Mouse (Mus musculus): ENCODE measurements around the gene Gm8439.
A peak's percentile ranks its signal among the peaks of the same experiment; 100 is the strongest.
"Not testable (repeated sequence)": the region's sequence is repeated elsewhere in the genome, so short reads cannot be mapped to it uniquely, and the experiment has no call there.

Gm8439 gene

DNA sequence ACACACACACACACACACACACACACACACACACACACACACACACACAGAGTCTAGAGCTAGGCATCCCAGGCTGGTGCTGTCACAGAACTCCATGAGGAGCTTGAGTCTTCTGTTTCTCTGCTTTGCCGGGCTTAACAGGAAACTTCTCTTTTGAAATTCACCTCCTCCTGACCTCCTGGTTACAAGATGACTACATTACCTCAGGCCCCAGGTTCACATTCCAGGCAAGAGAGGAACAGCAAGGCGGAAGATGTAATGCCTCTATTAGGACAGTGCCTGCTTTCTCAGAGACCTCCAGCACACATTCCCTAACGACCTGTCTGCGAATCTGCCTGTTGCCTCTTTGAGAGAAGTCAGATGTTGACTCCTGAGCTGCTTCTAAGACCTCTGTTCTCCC lies at the start of gene Gm8439:
TSS of gene Gm8439 (plus strand) at position 301 of the 400 bp plus-strand sequence.
- no peak for DNase-seq (ENCODE audit: low read depth, low spot score)

DNA sequence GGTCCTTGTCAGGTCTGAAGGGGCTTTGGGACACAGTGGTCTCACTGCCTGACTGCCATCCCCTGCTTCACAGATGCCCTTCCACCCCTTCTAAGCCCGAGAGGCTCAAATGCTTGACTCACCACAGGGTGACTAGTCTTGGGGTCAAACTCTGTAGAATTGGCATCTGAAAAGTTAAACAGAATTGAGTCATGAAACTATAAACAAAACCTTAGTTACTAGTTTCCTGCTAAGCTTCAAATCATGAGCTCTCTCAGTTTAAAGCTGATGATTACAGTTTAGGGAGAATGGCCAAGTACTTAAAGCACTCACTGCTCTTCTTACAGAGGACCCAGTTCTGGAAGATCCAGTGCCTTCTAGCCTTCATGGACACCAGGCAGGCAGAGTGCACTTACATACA lies 43.6 kb upstream of the Gm8439 start:
- DNase-seq (ENCODE audit: low read depth, low spot score), result no peak

- no peak for DNase-seq (ENCODE audit: low read depth, low spot score)
These were observed 32.0 kb upstream of the Gm8439 start for GRCm38 (mm10) chr4:120556592-120556991.

DNA sequence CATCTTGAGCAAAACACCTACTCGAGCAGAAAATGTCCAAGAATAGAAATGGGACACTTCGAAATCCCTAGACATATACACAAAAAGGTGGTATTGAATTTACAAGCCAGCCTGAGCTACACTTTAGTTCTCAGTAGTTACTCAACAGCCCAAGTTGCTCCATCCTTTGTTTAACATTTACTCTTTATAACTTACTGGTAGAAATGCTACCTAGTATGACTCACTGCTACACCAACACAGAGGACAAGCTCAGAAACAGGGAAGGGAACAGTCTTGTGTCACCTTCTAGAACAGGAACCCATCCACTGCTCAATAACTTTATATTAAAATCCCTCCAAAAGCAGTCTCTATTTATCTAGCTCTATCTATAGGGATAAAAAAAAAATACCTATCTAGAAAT lies 22.8 kb upstream of the Gm8439 start:
- no peak for DNase-seq (ENCODE audit: low read depth, low spot score)

GRCm38 (mm10) chr4:120568005-120568404 lies 20.5 kb upstream of the Gm8439 start:
- DNase-seq (ENCODE audit: low read depth, low spot score), result no peak

GRCm38 (mm10) chr4:120569025-120569424 lies 19.5 kb upstream of the Gm8439 start:
- DNase-seq (ENCODE audit: low read depth, low spot score), result peak; percentile 13

DNA sequence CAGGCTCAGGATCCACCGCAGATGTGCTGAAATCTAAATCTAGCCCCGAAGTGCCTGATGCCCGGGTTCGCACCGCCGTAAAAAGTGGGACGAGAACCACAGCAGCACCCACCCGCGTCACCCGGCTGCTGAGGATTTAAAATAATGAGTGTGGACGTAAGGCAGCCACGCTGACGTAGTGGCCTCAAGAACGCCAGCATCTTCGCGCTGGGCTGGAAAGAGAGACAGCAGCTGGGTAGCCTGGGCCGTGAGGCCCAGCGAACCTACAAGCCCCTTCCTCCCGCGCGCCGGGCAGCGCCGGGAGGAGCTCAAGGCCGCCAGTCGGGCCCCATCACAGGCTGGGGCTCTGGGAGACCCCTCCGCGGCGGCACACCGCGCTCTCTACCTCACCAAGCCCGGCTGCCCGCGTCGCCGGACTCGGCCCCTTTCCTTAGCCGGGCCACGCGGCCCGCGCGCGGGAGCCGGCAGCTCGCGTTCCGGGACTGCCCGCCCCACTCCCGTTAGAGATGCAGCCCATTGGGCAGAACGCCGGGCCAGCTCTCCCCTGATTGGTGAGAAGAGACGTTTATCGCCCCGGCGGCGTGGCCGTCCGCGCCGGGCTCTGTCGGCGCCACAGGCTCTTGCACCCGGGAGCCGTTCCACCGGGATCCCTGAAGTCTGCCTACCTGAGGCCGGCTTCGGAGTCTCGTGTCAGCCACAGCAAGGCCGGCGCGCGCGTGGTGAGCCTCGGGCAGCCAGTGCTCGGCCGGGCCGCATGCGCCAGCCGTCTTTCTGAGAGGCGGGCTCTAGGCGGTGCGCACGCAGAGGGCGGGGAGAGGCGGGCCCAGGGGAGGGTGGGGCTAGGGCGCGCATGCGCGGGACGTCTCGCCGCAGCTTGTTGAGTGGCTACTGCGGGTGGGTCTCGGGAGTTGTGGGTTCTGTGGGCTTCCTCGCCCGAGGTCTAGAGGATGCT lies 18.8 kb upstream of the Gm8439 start, which contains the start of gene Ctps:
TSS of gene Ctps (minus strand) at position 791 of the 952 bp plus-strand sequence.
- peak; percentile 96 for DNase-seq (ENCODE audit: low read depth, low spot score)

DNA sequence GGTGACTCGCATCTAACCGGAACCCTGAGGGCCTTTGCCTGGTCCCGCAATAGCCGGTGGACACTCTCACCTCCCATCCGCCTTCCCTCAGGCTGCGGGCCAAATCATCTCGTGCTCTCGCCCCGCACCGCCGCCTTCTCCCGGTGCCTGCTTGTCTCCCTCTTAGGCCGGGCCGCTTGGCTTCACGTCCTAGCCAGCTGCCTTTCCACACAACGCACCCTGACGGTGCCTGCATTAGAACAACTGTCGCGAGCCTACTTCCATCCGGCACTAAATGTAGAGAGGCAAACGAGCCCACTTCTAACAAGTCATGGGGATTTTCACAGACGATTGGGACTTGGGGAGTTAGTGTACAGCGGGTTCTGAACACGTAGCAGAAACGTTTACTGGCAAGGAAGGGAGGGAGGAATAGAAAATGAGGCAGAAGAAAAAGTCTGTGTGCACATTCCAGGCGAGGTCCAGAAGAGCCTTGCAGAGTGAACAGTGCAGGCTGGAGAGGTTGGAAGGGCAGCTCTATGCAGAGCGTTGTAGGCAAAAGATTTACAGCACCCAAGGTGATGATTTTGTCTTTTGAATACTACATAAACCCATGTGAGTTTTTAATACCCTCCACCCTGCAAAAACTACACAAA lies 18.0 kb upstream of the Gm8439 start:
- no peak for DNase-seq (ENCODE audit: low read depth, low spot score)

DNA sequence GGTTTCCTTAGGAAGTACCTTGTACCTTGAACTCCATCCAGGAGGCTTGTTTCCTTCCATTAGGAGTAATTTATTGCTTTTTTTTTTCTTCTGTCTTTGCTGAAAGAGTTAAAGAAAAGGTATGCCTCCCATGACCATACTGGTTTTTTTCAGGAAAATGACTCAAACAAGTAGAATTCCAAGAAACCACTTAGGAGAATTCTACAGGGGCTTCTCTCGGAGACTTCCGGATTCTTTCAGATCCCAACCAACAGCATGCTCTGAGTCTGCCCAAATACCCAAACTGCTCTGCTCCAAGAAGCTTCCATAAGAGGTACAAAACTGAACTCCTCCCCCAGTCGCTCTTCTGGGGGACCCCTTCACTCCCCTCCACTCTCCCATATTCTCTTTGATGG lies 17.5 kb upstream of the Gm8439 start:
- DNase-seq (ENCODE audit: low read depth, low spot score), result no peak

DNA sequence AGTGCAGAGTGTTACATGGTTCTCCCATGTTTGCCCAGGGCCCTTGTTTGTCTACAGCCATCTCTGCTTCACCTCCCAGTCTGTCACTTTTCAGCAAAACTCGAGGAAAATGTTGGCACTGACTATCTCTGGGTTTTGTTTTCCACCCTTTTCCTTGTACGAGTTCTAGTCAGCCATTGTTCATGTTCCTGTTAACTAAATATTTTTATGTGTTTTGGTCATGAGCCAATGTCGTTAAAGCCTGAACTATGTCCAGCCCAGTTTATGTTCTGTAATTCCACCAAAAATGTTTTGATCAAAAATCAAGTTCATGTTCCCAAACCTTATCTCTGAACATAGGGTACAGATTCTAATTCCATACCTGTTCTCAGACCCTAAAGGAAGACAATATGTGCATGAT lies 16.9 kb upstream of the Gm8439 start:
- DNase-seq (ENCODE audit: low read depth, low spot score), result no peak

GRCm38 (mm10) chr4:120580894-120581293 lies 7.7 kb upstream of the Gm8439 start:
- no peak for DNase-seq (ENCODE audit: low read depth, low spot score)

DNA sequence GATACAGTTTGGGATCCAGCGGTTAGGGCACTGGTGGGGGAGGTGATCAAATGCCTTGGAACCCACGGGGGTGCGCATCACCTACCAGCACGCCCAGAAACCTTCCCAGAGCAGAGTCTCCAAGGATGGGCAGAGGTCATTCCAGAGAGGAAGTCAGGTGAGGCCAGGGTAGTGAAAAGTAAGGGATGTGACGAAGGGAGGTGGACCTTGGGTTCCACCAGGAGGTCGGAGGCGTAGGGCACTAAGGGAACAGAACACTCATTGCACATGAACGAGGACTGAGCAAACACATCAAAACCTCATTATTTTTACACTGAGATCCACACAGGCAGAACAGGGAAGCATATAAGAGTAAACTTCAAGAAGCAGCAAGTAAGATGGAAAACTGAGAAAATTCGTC lies 6.8 kb upstream of the Gm8439 start:
- DNase-seq (ENCODE audit: low read depth, low spot score), result no peak

- DNase-seq (ENCODE audit: low read depth, low spot score), result no peak
These were observed 1.6 kb upstream of the Gm8439 start for GRCm38 (mm10) chr4:120586986-120587385.

GRCm38 (mm10) chr4:120589070-120589469 lies 525 bp downstream of the Gm8439 start:
- DNase-seq (ENCODE audit: low read depth, low spot score), result no peak

DNA sequence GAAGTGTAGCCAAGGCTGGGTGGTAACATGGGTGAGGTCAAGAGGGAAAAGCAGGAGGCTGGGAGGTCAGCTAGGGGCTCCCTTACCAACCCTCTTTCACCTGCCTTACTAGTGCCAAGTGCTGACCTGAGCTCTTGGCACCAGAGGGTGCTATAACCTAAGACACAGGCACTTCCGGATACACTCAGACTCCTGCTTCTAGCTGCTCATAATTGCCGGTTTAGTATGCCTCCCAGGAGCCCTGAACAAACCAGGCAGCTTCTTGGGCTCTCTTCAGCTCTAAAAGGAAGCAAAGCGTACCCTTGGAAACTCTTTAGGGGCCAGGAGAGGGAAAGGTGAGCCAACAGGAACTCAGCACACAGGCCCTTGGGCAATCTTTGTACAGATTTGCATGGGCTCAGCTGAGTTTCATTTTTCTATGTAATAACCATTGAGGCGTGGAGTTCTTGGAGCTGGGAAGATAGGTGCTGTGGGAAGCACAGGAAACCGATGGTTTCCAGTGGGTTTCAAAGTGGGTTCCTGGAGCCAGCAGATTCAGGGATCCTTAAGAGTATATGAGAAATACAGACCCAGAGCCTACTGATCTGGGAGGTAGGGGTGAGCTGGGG lies 1.4 kb downstream of the Gm8439 start:
- peak; percentile 87 for DNase-seq (ENCODE audit: low read depth, low spot score)

DNA sequence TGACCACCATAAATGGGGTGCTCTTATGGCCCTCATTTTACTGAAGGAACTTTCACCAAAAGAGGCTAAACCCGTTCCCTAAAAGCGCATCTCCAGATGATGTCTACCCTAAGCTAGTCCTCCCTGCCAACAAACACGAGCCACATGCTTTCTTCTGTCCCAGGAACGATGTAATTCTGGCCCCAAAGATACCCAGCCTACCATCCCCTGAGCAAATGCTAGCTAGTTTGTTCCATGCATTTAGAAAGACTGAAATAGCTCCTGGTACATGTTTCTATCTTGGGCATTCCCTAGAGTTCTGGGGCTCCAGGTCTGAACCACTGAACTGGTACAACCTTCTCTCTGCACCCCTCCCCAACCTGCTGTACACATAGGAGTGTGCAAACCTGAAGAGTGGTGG lies 2.4 kb downstream of the Gm8439 start:
- no peak for DNase-seq (ENCODE audit: low read depth, low spot score)

- DNase-seq (ENCODE audit: low read depth, low spot score), result not testable (repeated sequence)
These were observed 7.7 kb downstream of the Gm8439 start for GRCm38 (mm10) chr4:120596210-120596609.

- DNase-seq (ENCODE audit: low read depth, low spot score), result no peak
These were observed 10.4 kb downstream of the Gm8439 start for GRCm38 (mm10) chr4:120598922-120599321.

DNA sequence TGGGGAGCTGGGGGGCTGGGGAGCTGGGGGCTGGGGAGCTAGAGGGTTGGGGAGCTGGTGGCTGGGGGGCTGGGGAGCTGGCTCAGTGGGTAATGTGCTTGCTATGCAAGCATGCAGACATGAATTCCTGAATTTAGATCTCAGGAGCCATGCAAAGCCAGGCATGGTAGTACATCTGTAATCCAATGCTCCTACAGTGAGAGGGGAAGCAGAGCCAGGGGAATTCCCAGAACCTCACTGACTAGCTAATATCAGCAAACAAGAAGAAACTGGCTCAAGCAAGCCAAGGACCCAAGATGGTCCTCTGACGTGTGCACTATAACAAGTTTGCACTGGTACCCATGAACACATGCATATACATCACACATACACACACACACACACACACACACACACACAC lies 13.2 kb downstream of the Gm8439 start:
- DNase-seq (ENCODE audit: low read depth, low spot score), result no peak

DNA sequence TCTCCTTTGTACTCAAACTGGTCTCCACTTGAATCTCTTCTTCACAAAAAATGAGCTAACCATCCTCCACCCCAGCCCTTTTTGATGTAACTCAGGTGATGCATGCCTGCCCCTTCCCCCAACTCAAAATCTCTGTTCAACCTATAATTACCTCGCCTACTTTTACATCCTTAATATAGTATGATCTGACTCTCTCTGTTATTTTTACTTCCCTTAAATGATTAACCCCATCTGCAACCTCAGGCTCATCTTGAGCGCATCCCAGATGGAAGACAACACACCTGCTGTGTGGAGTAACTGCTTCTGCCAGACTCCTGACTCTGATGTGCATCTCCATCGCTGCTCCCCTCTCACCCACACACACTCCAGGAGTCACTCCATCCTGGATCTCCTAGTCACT lies 14.1 kb downstream of the Gm8439 start:
- DNase-seq (ENCODE audit: low read depth, low spot score), result no peak

GRCm38 (mm10) chr4:120606941-120607340 lies 18.4 kb downstream of the Gm8439 start:
- no peak for DNase-seq (ENCODE audit: low read depth, low spot score)

DNA sequence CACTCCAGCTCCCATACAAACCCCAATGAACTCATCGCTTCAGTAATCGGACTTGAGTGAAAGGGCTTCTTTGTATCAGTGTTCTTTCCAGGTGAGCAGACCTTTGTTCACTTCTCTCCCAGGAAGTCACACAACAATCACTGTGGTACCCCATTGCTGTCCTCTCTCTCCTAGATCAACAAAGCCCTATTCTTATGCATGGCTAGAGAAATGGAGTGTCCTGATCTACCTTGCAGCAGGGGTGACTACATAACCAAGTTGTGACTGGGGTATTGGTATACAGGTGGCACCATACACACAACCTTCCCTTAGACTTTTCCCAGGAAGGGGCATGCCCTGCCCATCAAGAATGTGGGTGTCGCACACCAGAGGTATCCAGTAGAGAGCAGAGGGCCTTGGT lies 22.5 kb downstream of the Gm8439 start:
- no peak for DNase-seq (ENCODE audit: low read depth, low spot score)
